Mouse (Mus musculus) gastrocnemius, postnatal 25 days (tissue): ENCODE data around the gene 9130019O22Rik. TPM values are rescaled to one million over a fixed set of nuclear protein-coding genes. Genes with fewer than 3 reads are reported as not detected.

Source experiments
- DNase-seq: peaks from one replicate; pipeline ENCODE4 v3.0.0; 2022
- total RNA-seq, 2 experiments: library from RNA; stranded (reverse); gene quantifications; 1 replicate in 1 of 2; 2 replicates in 1 of 2; pipeline ENCODE4 v1.2.3; 2021

Gene 9130019O22Rik
- total RNA-seq, 2 experiments from 2014 or later: 1.5 TPM

- DNase-seq: no peak
Observed at GRCm38 (mm10) chr7:127341356-127341755, 45.6 kb downstream of the 9130019O22Rik start.

DNA sequence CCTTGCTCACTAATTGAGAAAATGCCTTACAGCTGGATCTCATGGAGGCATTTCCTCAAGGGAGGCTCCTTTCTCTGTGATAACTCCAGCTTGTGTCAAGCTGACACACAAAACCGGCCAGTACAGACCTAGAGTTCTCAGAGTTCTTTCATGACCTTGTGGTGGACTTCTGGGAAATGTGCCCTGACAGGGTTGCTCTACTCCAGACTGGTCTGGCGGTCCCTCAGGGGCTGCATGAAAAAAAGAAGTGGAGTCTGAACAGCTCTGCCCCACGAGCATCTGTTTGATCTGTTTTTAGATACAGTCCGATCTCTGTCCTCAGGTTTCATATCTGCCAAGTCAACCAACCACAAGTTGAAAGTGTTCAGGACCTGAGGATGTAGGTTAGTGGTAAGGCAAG is 49.3 kb downstream of the 9130019O22Rik start:
- no peak for DNase-seq

GRCm38 (mm10) chr7:127335604-127336003 is 51.4 kb downstream of the 9130019O22Rik start:
- no peak for DNase-seq

DNA sequence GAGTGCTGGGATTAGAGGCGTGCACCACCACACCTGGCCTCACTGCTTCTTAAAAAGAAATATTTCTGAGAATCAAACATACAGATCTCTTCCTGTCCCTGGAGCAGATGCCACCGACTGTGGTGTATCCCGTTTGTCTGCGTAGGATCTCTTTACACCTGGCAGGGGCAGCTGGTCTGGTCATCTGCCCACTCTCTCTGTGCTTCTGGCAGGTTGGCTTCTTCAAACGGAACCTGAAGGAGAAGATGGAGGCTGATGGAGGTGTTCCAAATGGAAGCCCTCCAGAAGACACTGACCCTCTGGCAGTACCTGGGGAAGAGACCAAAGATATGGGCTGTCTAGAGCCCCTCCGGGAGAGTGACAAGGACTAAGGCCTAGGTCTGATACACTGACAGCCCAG is 53.7 kb downstream of the 9130019O22Rik start:
- DNase-seq: no peak

Other genes with a start within 250 kb of the 9130019O22Rik start
- gene Spn, start 249.3 kb downstream of the 9130019O22Rik start, total RNA-seq: under 1 TPM; 0.13 to 0.16 TPM
- gene Cd2bp2, start 191.1 kb downstream of the 9130019O22Rik start, total RNA-seq: 10 to 100 TPM; 26.2 to 28.2 TPM
- gene Tbc1d10b, start 178.7 kb downstream of the 9130019O22Rik start, total RNA-seq: 10 to 100 TPM; 32.8 to 34.1 TPM
- gene Mylpf, start 178.3 kb downstream of the 9130019O22Rik start, total RNA-seq: over 10,000 TPM; 49,123 to 49,891 TPM
- gene Zfp553, start 154.1 kb downstream of the 9130019O22Rik start, total RNA-seq: 1 to 10 TPM; 4.0 to 4.2 TPM
- gene Sept1, start 154.0 kb downstream of the 9130019O22Rik start, total RNA-seq: 1 to 10 TPM; 1.5 to 1.7 TPM
- 10 to 100 TPM; 15.8 to 16.8 TPM for gene Zfp771, start 142.9 kb downstream of the 9130019O22Rik start, total RNA-seq
- 10 to 100 TPM; 26.5 to 28.7 TPM for gene Dctpp1, start 126.5 kb downstream of the 9130019O22Rik start, total RNA-seq
- gene Sephs2, start 113.1 kb downstream of the 9130019O22Rik start, total RNA-seq: 10 to 100 TPM; 28.6 to 30.7 TPM
- under 1 TPM; 0.26 to 0.40 TPM for gene Itgal, start 90.9 kb downstream of the 9130019O22Rik start, total RNA-seq
- gene Zfp768, start 41.6 kb downstream of the 9130019O22Rik start, total RNA-seq: 10 to 100 TPM; 27.0 to 28.4 TPM
- 1 to 10 TPM; 2.9 to 3.0 TPM for gene Zfp747, start 11.1 kb downstream of the 9130019O22Rik start, total RNA-seq
- gene E430018J23Rik, start 6.5 kb upstream of the 9130019O22Rik start, total RNA-seq: 1 to 10 TPM; 1.7 to 1.8 TPM
- gene Zfp764, start 19.7 kb upstream of the 9130019O22Rik start, total RNA-seq: 1 to 10 TPM; 1.7 TPM
- gene Zfp688, start 34.9 kb upstream of the 9130019O22Rik start, total RNA-seq: 1 to 10 TPM; 2.0 to 2.7 TPM
- 1 to 10 TPM in 1 of 2 experiments, under 1 TPM in 1; 0.67 to 1.0 TPM for gene Zfp689, start 62.0 kb upstream of the 9130019O22Rik start, total RNA-seq
- 10 to 100 TPM; 17.3 to 17.7 TPM for gene Prr14, start 72.4 kb upstream of the 9130019O22Rik start, total RNA-seq
- gene Fbrs, start 92.0 kb upstream of the 9130019O22Rik start, total RNA-seq: 10 to 100 TPM; 15.8 to 16.8 TPM
- 10 to 100 TPM; 46.1 to 47.6 TPM for gene Srcap, start 124.8 kb upstream of the 9130019O22Rik start, total RNA-seq
- 1 to 10 TPM; 4.7 to 5.2 TPM for gene Gm42715, start 132.4 kb upstream of the 9130019O22Rik start, total RNA-seq
- not detected for gene Tmem265, start 174.2 kb upstream of the 9130019O22Rik start, total RNA-seq
- 1 to 10 TPM; 8.2 to 9.4 TPM for gene Phkg2, start 186.2 kb upstream of the 9130019O22Rik start, total RNA-seq
- gene Ccdc189, start 201.4 kb upstream of the 9130019O22Rik start, total RNA-seq: 1 to 10 TPM; 2.1 to 4.5 TPM
- 10 to 100 TPM; 29.4 to 30.0 TPM for gene Rnf40, start 201.6 kb upstream of the 9130019O22Rik start, total RNA-seq
- gene Zfp629, start 228.6 kb upstream of the 9130019O22Rik start, total RNA-seq: 1 to 10 TPM; 8.4 to 9.4 TPM